Mouse (Mus musculus): Measurements from ENCODE around the gene Znrf3. TPM values are rescaled to one million over a fixed set of nuclear protein-coding genes. Genes with fewer than 3 reads are reported as not detected.

Gene Znrf3
- polyA plus RNA-seq, 1 experiment from 2014 or later = 7.3 TPM

- H3K27me3 ChIP-seq (replicated peaks; ENCODE audit: control insufficient read depth, insufficient read depth, low read length) = no peaks in the 10 kb centered on the region
- WGBS = 85% methylated on average over 7 of the region's 7 CpGs
- H3K27ac ChIP-seq (ENCODE audit: low read length) = no peak overlapping the region
- no peaks in the 10 kb centered on the region for H3K9me3 ChIP-seq (ENCODE audit: control insufficient read depth, low read length)
- no peaks in the 10 kb centered on the region for H3K4me1 ChIP-seq (ENCODE audit: control insufficient read depth, insufficient read depth, low read length)
- no peak overlapping the region for H3K4me2 ChIP-seq (ENCODE audit: low read depth, low read length)
- H3K4me3 ChIP-seq (ENCODE audit: low read length) = no peak overlapping the region
- no peak overlapping the region for H3K9ac ChIP-seq (ENCODE audit: low read depth, low read length)
- ATAC-seq = no peak
- H3K36me3 ChIP-seq (ENCODE audit: control insufficient read depth, insufficient read depth, low read length) = no peaks in the 10 kb centered on the region
Observed at GRCm38 (mm10) chr11:5336852-5337251, 107.8 kb downstream of the Znrf3 start.

DNA sequence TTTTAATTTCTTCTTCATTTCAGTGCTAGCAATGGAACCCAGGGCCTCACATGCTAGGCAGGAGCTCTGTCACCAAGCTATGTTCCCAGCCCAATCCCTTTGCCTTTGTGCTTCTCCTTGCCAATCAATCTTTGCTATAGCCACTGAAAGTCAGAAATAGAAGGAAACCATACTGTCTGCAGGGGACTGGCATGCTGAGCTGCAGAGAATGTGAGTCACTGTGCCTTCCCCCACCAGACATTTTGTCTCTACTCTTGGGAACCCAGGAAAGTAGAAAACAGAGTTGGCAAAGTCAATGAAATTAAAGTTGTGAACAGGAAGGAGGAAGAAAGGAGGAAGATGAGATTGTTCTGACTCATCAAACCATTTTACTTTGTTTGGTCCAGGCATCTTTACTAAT is 108.4 kb downstream of the Znrf3 start:
- Histone ChIP-seq H3K4me3 (ENCODE audit: low read length) (no peak overlapping the region), H3K4me2 (ENCODE audit: low read depth, low read length) (no peak overlapping the region), H3K9me3 (ENCODE audit: control insufficient read depth, low read length) (no peaks in the 10 kb centered on the region), H3K27me3 (replicated peaks; ENCODE audit: control insufficient read depth, insufficient read depth, low read length) (no peaks in the 10 kb centered on the region), H3K36me3 (ENCODE audit: control insufficient read depth, insufficient read depth, low read length) (no peaks in the 10 kb centered on the region), H3K27ac (ENCODE audit: low read length) (no peak overlapping the region), H3K4me1 (ENCODE audit: control insufficient read depth, insufficient read depth, low read length) (no peaks in the 10 kb centered on the region), H3K9ac (ENCODE audit: low read depth, low read length) (no peak overlapping the region)
- ATAC-seq = no peak

DNA sequence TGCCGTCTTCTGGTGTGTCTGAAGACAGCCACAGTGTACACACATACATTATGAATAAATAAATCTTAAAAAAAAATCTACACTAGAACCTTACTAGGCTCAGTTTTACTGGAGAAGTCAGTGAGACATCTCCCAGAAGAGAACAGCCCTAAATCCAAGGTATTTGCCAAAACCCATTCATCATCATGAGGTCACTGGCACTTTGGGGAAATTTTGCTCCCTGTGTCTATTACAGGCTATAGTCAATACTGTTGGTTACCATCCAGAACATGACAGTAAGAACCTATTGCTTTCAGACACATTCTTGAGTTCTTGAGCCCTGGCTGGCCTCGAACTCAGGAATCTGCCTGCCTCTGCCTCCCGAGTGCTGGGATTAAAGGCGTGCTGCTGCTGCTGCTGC is 113.8 kb downstream of the Znrf3 start:
- ATAC-seq = no peak
- H3K36me3 ChIP-seq (ENCODE audit: control insufficient read depth, insufficient read depth, low read length) = no peaks in the 10 kb centered on the region
- no peaks in the 10 kb centered on the region for H3K27me3 ChIP-seq (replicated peaks; ENCODE audit: control insufficient read depth, insufficient read depth, low read length)
- H3K4me3 ChIP-seq (ENCODE audit: low read length) = no peak overlapping the region
- no peak overlapping the region for H3K9ac ChIP-seq (ENCODE audit: low read depth, low read length)
- H3K4me2 ChIP-seq (ENCODE audit: low read depth, low read length) = no peak overlapping the region
- no peaks in the 10 kb centered on the region for H3K4me1 ChIP-seq (ENCODE audit: control insufficient read depth, insufficient read depth, low read length)
- WGBS = 94% methylated on average over 4 of the region's 4 CpGs
- no peaks in the 10 kb centered on the region for H3K9me3 ChIP-seq (ENCODE audit: control insufficient read depth, low read length)
- H3K27ac ChIP-seq (ENCODE audit: low read length) = no peak overlapping the region

- H3K36me3 ChIP-seq (ENCODE audit: control insufficient read depth, insufficient read depth, low read length) = no peaks in the 10 kb centered on the region
- no peak overlapping the region for H3K27ac ChIP-seq (ENCODE audit: low read length)
- no peak overlapping the region for H3K9ac ChIP-seq (ENCODE audit: low read depth, low read length)
- 64% methylated on average over 1 of the region's 1 CpGs for WGBS
- no peak overlapping the region for H3K4me3 ChIP-seq (ENCODE audit: low read length)
- no peak for ATAC-seq
- no peaks in the 10 kb centered on the region for H3K27me3 ChIP-seq (replicated peaks; ENCODE audit: control insufficient read depth, insufficient read depth, low read length)
- no peaks in the 10 kb centered on the region for H3K9me3 ChIP-seq (ENCODE audit: control insufficient read depth, low read length)
- no peak overlapping the region for H3K4me2 ChIP-seq (ENCODE audit: low read depth, low read length)
- no peaks in the 10 kb centered on the region for H3K4me1 ChIP-seq (ENCODE audit: control insufficient read depth, insufficient read depth, low read length)
Observed at GRCm38 (mm10) chr11:5327693-5328092, 117.0 kb downstream of the Znrf3 start.

GRCm38 (mm10) chr11:5326252-5326651 is 118.4 kb downstream of the Znrf3 start:
- H3K9me3 ChIP-seq (ENCODE audit: control insufficient read depth, low read length) = no peaks in the 10 kb centered on the region

DNA sequence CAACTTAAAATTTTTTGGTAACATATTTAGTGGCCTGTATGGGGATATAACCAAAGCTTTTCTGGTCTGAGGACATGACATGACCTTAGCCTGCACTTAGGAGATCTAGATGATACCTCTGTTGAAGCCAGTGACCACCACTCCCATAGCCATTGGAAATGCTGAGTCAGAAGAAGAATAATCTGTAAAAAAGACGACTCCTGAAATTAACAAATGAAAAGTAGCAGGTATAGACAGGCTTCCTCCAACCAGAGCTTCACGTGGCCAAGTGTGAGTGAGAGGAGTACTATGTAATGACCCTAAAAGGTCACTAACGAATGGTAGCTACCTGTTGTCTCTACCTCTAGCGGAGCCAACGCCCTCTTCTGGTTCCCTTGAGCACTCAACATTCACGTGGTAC is 119.4 kb downstream of the Znrf3 start:
- Histone ChIP-seq H3K9ac (ENCODE audit: low read depth, low read length) (no peak overlapping the region), H3K27me3 (replicated peaks; ENCODE audit: control insufficient read depth, insufficient read depth, low read length) (no peaks in the 10 kb centered on the region), H3K27ac (ENCODE audit: low read length) (no peak overlapping the region), H3K4me2 (ENCODE audit: low read depth, low read length) (no peak overlapping the region), H3K4me3 (ENCODE audit: low read length) (no peak overlapping the region), H3K36me3 (ENCODE audit: control insufficient read depth, insufficient read depth, low read length) (no peaks in the 10 kb centered on the region), H3K4me1 (ENCODE audit: control insufficient read depth, insufficient read depth, low read length) (no peaks in the 10 kb centered on the region), H3K9me3 (ENCODE audit: control insufficient read depth, low read length) (no peaks in the 10 kb centered on the region)
- no peak for ATAC-seq
- WGBS = 88% methylated on average over 6 of the region's 6 CpGs

More at GRCm38 (mm10) chr11:5326252-5326651, 118.4 kb downstream of the Znrf3 start:
- no peak for ATAC-seq
- 91% methylated on average over 3 of the region's 3 CpGs for WGBS
- Histone ChIP-seq H3K9ac (ENCODE audit: low read depth, low read length) (no peak overlapping the region), H3K27ac (ENCODE audit: low read length) (no peak overlapping the region), H3K4me2 (ENCODE audit: low read depth, low read length) (no peak overlapping the region), H3K4me1 (ENCODE audit: control insufficient read depth, insufficient read depth, low read length) (no peaks in the 10 kb centered on the region), H3K4me3 (ENCODE audit: low read length) (no peak overlapping the region), H3K27me3 (replicated peaks; ENCODE audit: control insufficient read depth, insufficient read depth, low read length) (no peaks in the 10 kb centered on the region), H3K36me3 (ENCODE audit: control insufficient read depth, insufficient read depth, low read length) (no peaks in the 10 kb centered on the region)

DNA sequence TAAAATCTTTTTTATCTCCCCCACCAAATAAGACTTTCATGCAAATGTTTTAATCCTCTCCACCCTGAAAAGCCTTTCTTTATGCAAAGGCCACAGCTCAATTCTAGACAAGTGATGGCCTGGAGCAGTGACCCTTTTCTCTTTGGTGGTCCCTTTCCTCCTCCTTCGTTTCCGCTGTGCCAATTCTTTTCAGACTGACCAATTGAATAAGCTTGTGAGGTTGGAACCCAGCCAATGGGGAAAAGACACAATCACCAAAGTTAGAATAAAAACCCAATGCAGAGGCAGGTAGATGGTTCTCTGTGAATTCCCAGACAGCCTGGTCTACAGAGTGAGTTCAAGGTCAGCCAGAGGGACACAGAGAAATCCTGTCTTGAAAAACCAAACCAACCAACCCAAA is 120.4 kb downstream of the Znrf3 start:
- Histone ChIP-seq H3K9ac (ENCODE audit: low read depth, low read length) (no peak overlapping the region), H3K27ac (ENCODE audit: low read length) (no peak overlapping the region), H3K4me3 (ENCODE audit: low read length) (no peak overlapping the region), H3K4me2 (ENCODE audit: low read depth, low read length) (no peak overlapping the region), H3K27me3 (replicated peaks; ENCODE audit: control insufficient read depth, insufficient read depth, low read length) (no peaks in the 10 kb centered on the region), H3K4me1 (ENCODE audit: control insufficient read depth, insufficient read depth, low read length) (no peaks in the 10 kb centered on the region), H3K9me3 (ENCODE audit: control insufficient read depth, low read length) (no peaks in the 10 kb centered on the region), H3K36me3 (ENCODE audit: control insufficient read depth, insufficient read depth, low read length) (no peaks in the 10 kb centered on the region)
- no peak for ATAC-seq
- WGBS = 65% methylated on average over 2 of the region's 2 CpGs

DNA sequence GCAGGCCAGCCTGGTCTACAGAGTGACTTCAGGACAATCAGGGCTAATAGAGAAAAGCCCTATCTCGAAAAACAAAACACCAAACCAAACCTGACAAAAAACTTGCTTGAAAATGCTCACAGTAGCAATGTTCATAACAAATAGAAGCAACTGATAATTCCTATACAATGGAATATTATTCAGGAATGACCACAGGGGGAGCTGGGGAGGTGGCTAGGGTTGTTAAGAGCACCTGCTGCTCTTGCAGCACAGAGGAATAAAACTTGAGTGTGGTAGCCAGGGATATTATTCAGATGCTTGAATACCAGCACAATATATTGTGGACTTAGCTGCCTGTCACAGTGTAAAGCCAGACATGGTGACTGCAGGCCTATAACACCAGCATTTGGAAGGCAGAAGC is 123.0 kb downstream of the Znrf3 start:
- no peaks in the 10 kb centered on the region for H3K36me3 ChIP-seq (ENCODE audit: control insufficient read depth, insufficient read depth, low read length)
- H3K27ac ChIP-seq (ENCODE audit: low read length) = no peak overlapping the region
- H3K27me3 ChIP-seq (replicated peaks; ENCODE audit: control insufficient read depth, insufficient read depth, low read length) = no peaks in the 10 kb centered on the region
- WGBS = 79% methylated on average over 1 of the region's 1 CpGs
- H3K9ac ChIP-seq (ENCODE audit: low read depth, low read length) = no peak overlapping the region
- H3K4me3 ChIP-seq (ENCODE audit: low read length) = no peak overlapping the region
- no peak for ATAC-seq
- H3K4me1 ChIP-seq (ENCODE audit: control insufficient read depth, insufficient read depth, low read length) = 0 out of 2 replicates have a peak, but pooled peaks cover 5% of the 10 kb centered on the region
- no peaks in the 10 kb centered on the region for H3K9me3 ChIP-seq (ENCODE audit: control insufficient read depth, low read length)
- no peak overlapping the region for H3K4me2 ChIP-seq (ENCODE audit: low read depth, low read length)

GRCm38 (mm10) chr11:5318976-5319375 is 125.7 kb downstream of the Znrf3 start:
- Histone ChIP-seq H3K36me3 (ENCODE audit: control insufficient read depth, insufficient read depth, low read length) (no peaks in the 10 kb centered on the region), H3K4me3 (ENCODE audit: low read length) (no peak overlapping the region), H3K9me3 (ENCODE audit: control insufficient read depth, low read length) (no peaks in the 10 kb centered on the region), H3K9ac (ENCODE audit: low read depth, low read length) (no peak overlapping the region), H3K27ac (ENCODE audit: low read length) (no peak overlapping the region), H3K27me3 (replicated peaks; ENCODE audit: control insufficient read depth, insufficient read depth, low read length) (no peaks in the 10 kb centered on the region), H3K4me2 (ENCODE audit: low read depth, low read length) (no peak overlapping the region), H3K4me1 (ENCODE audit: control insufficient read depth, insufficient read depth, low read length) (0 out of 2 replicates have a peak, but pooled peaks cover 5% of the 10 kb centered on the region)
- WGBS = 50% methylated on average over 2 of the region's 2 CpGs
- no peak for ATAC-seq

DNA sequence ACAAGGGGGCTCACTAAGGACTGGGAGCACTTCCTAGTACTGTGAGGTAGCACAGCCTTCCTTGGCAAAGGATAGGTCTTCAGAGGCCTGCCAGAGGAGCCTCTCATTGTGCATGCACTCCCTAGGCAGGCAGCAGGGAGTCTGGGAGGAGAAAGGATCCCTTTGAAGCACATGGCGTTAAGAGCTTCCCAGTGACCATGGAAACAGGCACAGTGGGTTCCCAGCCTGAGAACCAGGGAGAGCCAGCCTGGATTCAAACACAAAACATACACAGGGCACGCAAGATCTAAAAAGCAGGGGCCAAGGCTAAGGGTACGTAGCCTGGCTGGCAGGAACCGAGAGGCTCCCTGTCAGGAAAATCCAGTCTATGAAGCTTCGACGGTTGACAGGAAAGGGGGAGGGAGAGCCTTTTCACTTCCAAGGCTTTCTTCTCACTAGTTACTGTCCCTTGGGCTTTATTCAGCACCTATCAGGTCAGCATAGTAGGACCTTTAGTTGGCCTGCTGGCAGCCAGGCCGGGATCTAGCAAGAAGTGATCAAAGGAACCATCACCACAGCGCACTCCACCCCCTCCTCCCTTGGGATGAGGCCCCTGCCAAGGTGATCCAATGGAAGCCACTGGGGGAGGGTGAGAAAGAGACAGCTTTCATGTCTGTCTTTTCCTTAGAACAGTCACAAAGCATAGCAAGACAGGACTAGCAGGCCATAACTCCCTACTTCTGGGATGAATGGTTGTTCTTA is 126.4 kb downstream of the Znrf3 start:
- Histone ChIP-seq H3K4me1 (ENCODE audit: control insufficient read depth, insufficient read depth, low read length) (0 out of 2 replicates have a peak, but pooled peaks cover 5% of the 10 kb centered on the region), H3K4me2 (ENCODE audit: low read depth, low read length) (no peak overlapping the region), H3K36me3 (ENCODE audit: control insufficient read depth, insufficient read depth, low read length) (no peaks in the 10 kb centered on the region), H3K27me3 (replicated peaks; ENCODE audit: control insufficient read depth, insufficient read depth, low read length) (no peaks in the 10 kb centered on the region), H3K9ac (ENCODE audit: low read depth, low read length) (no peak overlapping the region), H3K4me3 (ENCODE audit: low read length) (no peak overlapping the region), H3K27ac (ENCODE audit: low read length) (no peak overlapping the region), H3K9me3 (ENCODE audit: control insufficient read depth, low read length) (no peaks in the 10 kb centered on the region)
- 36% methylated on average over 8 of the region's 8 CpGs for WGBS
- ATAC-seq = no peak

Measured in intestine, embryonic 16.5 days (tissue).